Mouse (Mus musculus) midbrain, embryonic 13.5 days (tissue): ENCODE results near the gene Eomes. TPM values are rescaled to one million over a fixed set of nuclear protein-coding genes. Genes with fewer than 3 reads are reported as not detected.

Experiments used
- ATAC-seq: fragments of 200-750 bp; cut with Nextera tagmentation; 2 replicates; pipeline ENCODE4 v1.8.0; 2017; ENCODE audit warnings: mild to moderate bottlenecking, moderate TSS enrichment, moderate library complexity
- H3K27ac ChIP-seq: fragments of 300-500 bp; sonication (generic); 2 replicates; pipeline ENCODE4 v1.5.1; 2015; ENCODE audit warnings: inconsistent platforms, mild to moderate bottlenecking, moderate library complexity
- H3K27me3 ChIP-seq: fragments of 300-500 bp; sonication (generic); 2 replicates; pipeline ENCODE4 v1.6.1; 2015; ENCODE audit warnings: mild to moderate bottlenecking, inconsistent platforms
- H3K36me3 ChIP-seq: fragments of 300-500 bp; sonication (generic); 2 replicates; pipeline ENCODE4 v1.6.1; 2015; ENCODE audit warnings: mild to moderate bottlenecking, inconsistent platforms
- H3K4me1 ChIP-seq: fragments of 300-500 bp; sonication (generic); replicated peaks from 2 replicates; pipeline ENCODE4 v1.6.1; 2015; ENCODE audit warnings: inconsistent platforms
- H3K4me2 ChIP-seq: fragments of 300-500 bp; sonication (generic); replicated peaks from 2 replicates; pipeline ENCODE4 v1.6.1; 2015; ENCODE audit warnings: moderate library complexity, mild to moderate bottlenecking, inconsistent platforms
- H3K4me3 ChIP-seq: fragments of 300-500 bp; sonication (generic); replicated peaks from 2 replicates; pipeline ENCODE4 v1.5.1; 2015; ENCODE audit warnings: mild to moderate bottlenecking, inconsistent platforms
- H3K9ac ChIP-seq: fragments of 300-500 bp; sonication (generic); replicated peaks from 2 replicates; pipeline ENCODE4 v1.6.1; 2015; ENCODE audit warnings: mild to moderate bottlenecking, inconsistent platforms
- H3K9me3 ChIP-seq: fragments of 300-500 bp; sonication (generic); 2 replicates; pipeline ENCODE4 v1.6.1; 2016; ENCODE audit warnings: mild to moderate bottlenecking, inconsistent platforms
- whole genome bisulfite sequencing: fragments of 180-500 bp; shearing (Covaris S2); methylation state at CpG from one replicate; pipeline ENCODE4 v1.1.7; 2015; 5-methylcytosine and 5-hydroxymethylcytosine counted together
- polyA plus RNA-seq: library from polyadenylated mRNA; unstranded; fragments of >200 nt; fragmentation: Nextera tagmentation; extraction: Ambion mirVana; gene quantifications from 2 replicates; pipeline ENCODE4 v1.2.1, GENCODE M21; 2015

Gene Eomes
- polyA plus RNA-seq, 1 experiment from 2014 or later = 2.6 TPM

DNA sequence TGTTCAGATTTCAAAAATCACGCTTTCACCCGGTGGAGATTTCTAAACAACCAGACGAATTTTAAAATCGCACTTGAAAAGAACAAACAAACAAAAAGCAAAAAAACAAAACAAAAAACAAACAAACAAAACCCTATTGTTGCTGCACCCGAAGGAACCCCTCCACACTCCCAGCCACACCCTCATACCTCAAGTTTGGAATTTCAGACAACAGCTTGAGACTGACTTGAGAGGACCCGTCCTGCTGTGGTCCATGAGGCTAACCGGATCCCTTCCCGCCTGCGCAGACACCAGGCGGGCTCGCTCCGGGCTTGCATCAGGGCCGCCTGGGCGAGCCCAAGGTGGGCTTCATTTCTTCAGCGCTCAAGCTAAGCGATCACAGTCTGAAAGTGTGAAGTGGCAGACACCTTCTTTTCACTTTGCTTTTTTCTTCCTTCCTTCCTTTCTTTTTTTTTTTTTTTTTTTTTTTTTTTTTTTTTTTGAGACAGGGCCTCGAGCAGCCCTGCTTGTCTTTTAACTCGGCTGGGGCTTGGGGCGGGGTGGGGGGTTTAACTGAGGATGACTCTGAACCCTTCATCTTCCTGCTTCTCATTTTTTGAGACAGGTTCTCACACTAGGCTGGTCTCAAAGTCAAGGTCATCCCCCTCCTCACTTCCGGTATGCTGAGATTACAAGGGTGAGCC is 11.0 kb downstream of the Eomes start:
- no peaks in the 10 kb centered on the region for H3K36me3 ChIP-seq
- H3K27me3 ChIP-seq = peaks cover 78% of the 10 kb centered on the region
- WGBS = 1% methylated on average over 20 of the region's 20 CpGs
- no peak overlapping the region for H3K9ac ChIP-seq
- H3K4me2 ChIP-seq = peak overlapping the region; percentile 53
- H3K4me1 ChIP-seq = peaks cover 33% of the 10 kb centered on the region
- no peaks in the 10 kb centered on the region for H3K9me3 ChIP-seq
- H3K4me3 ChIP-seq = peak overlapping the region; percentile 27
- ATAC-seq = no peak; the same call in 1 of the 2 replicates
- H3K27ac ChIP-seq = no peak overlapping the region

DNA sequence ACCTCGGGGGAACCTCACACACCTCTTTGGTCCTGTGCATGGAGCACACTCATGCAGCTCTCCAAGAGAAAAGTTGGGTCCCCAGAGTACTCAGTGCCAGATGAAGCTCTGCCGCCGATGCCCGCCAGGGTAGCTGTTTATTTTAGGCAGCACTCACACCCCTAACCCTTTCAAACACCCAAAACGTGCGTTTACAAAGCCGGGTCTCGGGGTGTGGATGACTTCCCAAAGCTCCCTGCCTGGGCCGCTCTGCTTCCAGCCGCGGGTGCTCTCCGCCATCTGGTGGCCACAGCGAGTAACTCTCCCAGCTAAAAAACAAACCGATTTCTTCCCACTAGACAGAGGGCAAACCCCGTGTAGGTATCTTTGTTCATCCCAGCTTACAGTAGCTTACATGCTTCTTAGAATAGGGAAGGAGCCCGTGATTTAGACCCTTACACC is 11.6 kb downstream of the Eomes start:
- peak; percentile 77 for ATAC-seq
- peak overlapping the region; percentile 23 for H3K4me3 ChIP-seq
- H3K4me2 ChIP-seq = peak overlapping the region; percentile 53
- H3K27me3 ChIP-seq = peaks cover 72% of the 10 kb centered on the region
- H3K4me1 ChIP-seq = peaks cover 33% of the 10 kb centered on the region
- H3K27ac ChIP-seq = no peak overlapping the region
- no peaks in the 10 kb centered on the region for H3K36me3 ChIP-seq
- H3K9ac ChIP-seq = 0 out of 2 replicates have a peak overlapping the region, but pooled peaks have one; percentile 40
- no peaks in the 10 kb centered on the region for H3K9me3 ChIP-seq
- under 1% methylated on average over 16 of the region's 16 CpGs for WGBS

- Histone ChIP-seq H3K9ac (no peak overlapping the region), H3K36me3 (no peaks in the 10 kb centered on the region), H3K4me2 (no peak overlapping the region), H3K9me3 (no peaks in the 10 kb centered on the region), H3K4me3 (no peak overlapping the region), H3K27ac (no peak overlapping the region), H3K27me3 (peaks cover 56% of the 10 kb centered on the region), H3K4me1 (peaks cover 33% of the 10 kb centered on the region)
- ATAC-seq = no peak
- WGBS = 88% methylated on average over 4 of the region's 4 CpGs
Measured at GRCm38 (mm10) chr9:118491195-118491594, 13.2 kb downstream of the Eomes start.

DNA sequence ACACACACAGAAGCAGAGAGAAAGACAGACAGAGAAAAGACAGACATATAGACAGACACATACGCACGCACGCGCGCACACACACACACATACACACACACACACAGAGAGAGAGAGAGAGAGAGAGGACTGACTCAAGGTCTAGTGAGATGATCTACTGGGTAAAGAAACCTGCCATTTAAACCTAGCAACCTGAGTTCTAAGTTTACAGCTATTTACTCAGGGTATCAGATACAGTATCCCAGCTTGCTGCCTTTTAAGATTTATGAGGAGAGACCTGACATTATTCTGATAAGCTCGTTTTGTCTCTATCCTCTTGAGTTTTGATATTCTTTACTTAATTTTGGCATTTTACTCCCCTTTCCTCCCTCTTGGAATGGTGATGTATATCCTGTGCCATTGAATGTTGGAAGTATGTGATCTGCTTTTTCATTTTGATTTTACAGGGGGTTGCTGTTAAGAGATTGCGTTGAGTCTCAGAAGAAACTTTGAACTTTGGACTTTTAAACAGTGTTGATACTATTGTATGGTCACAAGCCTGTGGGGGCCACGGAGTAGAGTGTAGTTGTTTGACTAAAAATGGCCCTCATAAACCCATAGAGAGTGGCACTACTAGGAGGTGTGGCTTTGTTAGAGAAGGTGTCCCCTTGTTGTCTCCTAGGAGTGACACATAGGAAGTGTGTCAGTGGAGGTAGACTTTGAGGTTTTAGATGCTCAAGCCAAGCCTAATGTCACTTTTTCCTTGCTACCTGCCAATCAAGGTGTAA is 15.1 kb downstream of the Eomes start:
- Histone ChIP-seq H3K4me3 (no peak overlapping the region), H3K9me3 (no peaks in the 10 kb centered on the region), H3K27ac (no peak overlapping the region), H3K4me2 (no peak overlapping the region), H3K27me3 (peaks cover 37% of the 10 kb centered on the region), H3K4me1 (peaks cover 14% of the 10 kb centered on the region), H3K36me3 (no peaks in the 10 kb centered on the region), H3K9ac (no peak overlapping the region)
- no peak for ATAC-seq
- 92% methylated on average over 8 of the region's 8 CpGs for WGBS

DNA sequence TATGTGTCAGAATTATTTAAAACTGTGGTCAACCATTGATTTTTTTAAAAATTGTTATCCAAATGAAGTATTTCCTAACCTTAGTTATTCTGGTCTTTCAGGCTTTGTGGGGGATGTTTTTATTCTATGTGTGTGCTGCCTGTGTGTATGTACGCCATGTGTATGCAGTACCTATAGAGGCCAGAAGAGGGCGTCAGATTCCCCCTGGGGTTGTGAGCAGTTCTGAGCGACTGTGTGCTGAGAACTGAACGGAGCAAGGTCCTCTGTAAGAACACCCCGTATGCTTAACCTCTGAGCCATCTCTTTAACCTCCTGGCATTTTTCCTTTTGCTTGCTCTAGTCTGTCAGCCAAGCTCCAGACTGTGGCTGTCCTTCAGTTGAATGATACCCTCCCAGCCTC is 16.1 kb downstream of the Eomes start:
- no peak overlapping the region for H3K9ac ChIP-seq
- peaks cover 4% of the 10 kb centered on the region for H3K4me1 ChIP-seq
- no peaks in the 10 kb centered on the region for H3K36me3 ChIP-seq
- H3K27ac ChIP-seq = no peak overlapping the region
- no peak overlapping the region for H3K4me3 ChIP-seq
- no peak overlapping the region for H3K4me2 ChIP-seq
- peaks cover 27% of the 10 kb centered on the region for H3K27me3 ChIP-seq
- no peaks in the 10 kb centered on the region for H3K9me3 ChIP-seq
- no peak for ATAC-seq
- WGBS = 92% methylated on average over 5 of the region's 5 CpGs

DNA sequence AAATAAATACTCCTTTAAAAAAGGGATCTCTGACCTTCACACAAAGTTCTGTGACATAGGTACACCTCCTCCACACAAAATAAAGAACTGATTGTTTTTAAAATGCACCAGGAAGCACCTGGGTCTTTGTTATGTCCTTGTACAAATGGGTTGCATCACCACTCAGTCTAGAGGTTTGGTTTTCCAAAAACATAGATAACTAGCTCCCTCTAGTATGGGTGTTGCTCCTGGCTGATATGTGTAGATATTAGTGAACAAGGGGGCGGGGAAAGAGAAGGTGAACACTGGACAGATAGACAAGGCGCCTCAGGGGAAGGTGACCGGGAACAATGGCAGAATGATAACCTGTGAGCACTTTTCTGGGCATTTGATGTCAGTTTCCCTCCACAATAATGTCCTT is 17.9 kb downstream of the Eomes start:
- Histone ChIP-seq H3K4me2 (no peak overlapping the region), H3K4me3 (no peak overlapping the region), H3K9me3 (no peaks in the 10 kb centered on the region), H3K4me1 (no peaks in the 10 kb centered on the region), H3K9ac (no peak overlapping the region), H3K36me3 (no peaks in the 10 kb centered on the region), H3K27me3 (peaks cover 12% of the 10 kb centered on the region), H3K27ac (no peak overlapping the region)
- 92% methylated on average over 3 of the region's 3 CpGs for WGBS
- ATAC-seq = no peak

GRCm38 (mm10) chr9:118496952-118497351 is 18.9 kb downstream of the Eomes start:
- ATAC-seq = no peak
- 82% methylated on average over 3 of the region's 3 CpGs for WGBS
- no peak overlapping the region for H3K4me2 ChIP-seq

DNA sequence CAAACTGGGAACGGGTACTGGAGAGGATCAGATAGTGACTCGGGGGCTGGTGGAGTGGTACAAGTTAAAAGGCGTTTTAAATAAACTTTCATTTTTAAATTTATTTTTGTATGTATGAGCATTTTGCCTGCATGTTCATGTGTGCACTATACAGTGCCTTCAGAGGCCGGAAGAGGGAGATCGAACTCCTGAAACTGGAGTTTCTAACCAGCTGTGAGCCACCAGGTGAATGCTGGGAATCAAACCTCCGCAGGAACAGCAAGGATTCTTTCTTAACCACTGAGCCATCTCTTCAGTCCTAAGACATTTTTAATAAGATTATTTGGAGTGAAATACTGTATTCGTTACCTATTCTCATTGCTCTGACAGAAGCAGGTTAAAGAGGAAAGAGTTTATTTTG is 20.0 kb downstream of the Eomes start:
- Histone ChIP-seq H3K4me2 (no peak overlapping the region), H3K4me3 (no peak overlapping the region), H3K36me3 (no peaks in the 10 kb centered on the region), H3K4me1 (no peaks in the 10 kb centered on the region), H3K9ac (no peak overlapping the region), H3K9me3 (no peaks in the 10 kb centered on the region), H3K27ac (no peak overlapping the region), H3K27me3 (no peaks in the 10 kb centered on the region)
- no peak for ATAC-seq
- 71% methylated on average over 7 of the region's 7 CpGs for WGBS

More at GRCm38 (mm10) chr9:118496952-118497351, 18.9 kb downstream of the Eomes start:
- H3K27ac ChIP-seq = no peak overlapping the region
- H3K9me3 ChIP-seq = no peaks in the 10 kb centered on the region
- H3K36me3 ChIP-seq = no peaks in the 10 kb centered on the region
- no peaks in the 10 kb centered on the region for H3K4me1 ChIP-seq
- no peak overlapping the region for H3K9ac ChIP-seq
- peaks cover 4% of the 10 kb centered on the region for H3K27me3 ChIP-seq
- H3K4me3 ChIP-seq = no peak overlapping the region

DNA sequence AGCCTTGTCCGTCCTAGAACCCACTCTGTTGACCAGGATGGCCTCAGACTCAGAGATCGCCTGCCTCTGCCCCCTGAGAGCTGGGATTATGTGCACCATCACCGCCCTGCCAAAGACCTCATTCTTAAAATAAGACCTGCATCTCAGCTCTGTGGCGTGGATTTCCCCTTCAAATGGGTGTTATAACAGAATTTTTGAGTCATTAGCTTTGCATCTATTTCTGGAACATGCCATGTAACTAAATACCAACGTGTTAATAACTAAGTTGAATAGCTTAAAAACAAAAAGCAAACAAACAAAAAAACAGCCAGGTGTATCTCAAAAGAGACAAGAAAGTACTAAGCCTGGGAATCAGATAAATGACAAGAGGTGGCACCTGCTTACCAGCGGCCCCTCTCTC is 23.0 kb downstream of the Eomes start:
- H3K27ac ChIP-seq = no peak overlapping the region
- no peak overlapping the region for H3K4me3 ChIP-seq
- no peak overlapping the region for H3K4me2 ChIP-seq
- no peaks in the 10 kb centered on the region; the same call in 1 of the 2 replicates for H3K9me3 ChIP-seq
- no peak overlapping the region for H3K9ac ChIP-seq
- H3K4me1 ChIP-seq = peaks cover 4% of the 10 kb centered on the region; the same call in 1 of the 2 replicates
- no peaks in the 10 kb centered on the region for H3K36me3 ChIP-seq
- H3K27me3 ChIP-seq = no peaks in the 10 kb centered on the region
- ATAC-seq = no peak
- 82% methylated on average over 6 of the region's 6 CpGs for WGBS

DNA sequence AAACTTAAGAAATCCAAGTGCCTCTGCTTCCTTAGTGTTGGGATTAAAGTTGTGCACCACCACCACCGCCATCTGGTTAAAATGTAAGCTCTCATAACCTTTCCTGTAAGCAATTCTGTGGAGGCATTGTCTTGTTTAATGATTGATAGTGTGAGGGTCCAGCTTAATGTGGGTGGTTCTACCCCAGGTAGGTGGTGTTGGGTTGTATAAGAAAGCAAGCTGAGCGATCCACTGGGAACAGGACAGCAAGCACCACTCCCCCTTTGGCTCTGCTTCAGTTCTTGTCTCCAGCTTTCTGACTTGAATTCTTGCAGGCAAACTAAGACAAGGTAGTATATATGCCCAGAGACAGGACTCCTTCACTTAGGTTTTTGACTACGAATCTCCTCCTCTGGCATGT is 26.6 kb downstream of the Eomes start:
- WGBS = 92% methylated on average over 3 of the region's 3 CpGs
- Histone ChIP-seq H3K4me3 (no peak overlapping the region), H3K27ac (no peak overlapping the region), H3K9ac (no peak overlapping the region), H3K27me3 (no peaks in the 10 kb centered on the region), H3K4me2 (no peak overlapping the region), H3K9me3 (no peaks in the 10 kb centered on the region; the same call in 1 of the 2 replicates), H3K36me3 (no peaks in the 10 kb centered on the region), H3K4me1 (peaks cover 30% of the 10 kb centered on the region)
- no peak for ATAC-seq

DNA sequence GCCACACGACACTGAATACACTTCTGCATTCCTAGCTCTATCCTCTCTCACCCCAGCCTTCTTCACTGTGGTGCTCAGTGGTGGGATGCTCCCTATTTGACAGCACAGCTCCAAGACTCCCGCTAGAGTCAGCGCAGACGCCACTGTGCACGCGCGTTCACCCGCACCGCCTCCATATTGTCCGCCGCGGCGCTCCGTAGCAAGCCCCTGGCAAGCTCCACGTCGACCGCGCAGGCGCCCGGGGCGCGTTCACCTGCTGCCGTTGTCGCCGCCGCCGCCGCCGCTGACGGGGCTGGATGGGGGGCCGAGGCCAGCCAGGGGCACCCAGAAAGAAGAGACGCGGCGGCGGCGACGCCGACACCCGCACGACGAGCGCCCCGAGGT is 28.0 kb downstream of the Eomes start, which contains the start of gene Golga4:
TSS of gene Golga4 (plus strand) at position 248 of the 384 bp plus-strand sequence.
- peak; percentile 95 for ATAC-seq

More for the DNA sequence above, 28.0 kb downstream of the Eomes start, which contains the start of gene Golga4:
- Histone ChIP-seq H3K9ac (peak within 1 kb of the TSS; percentile 94), H3K27ac (peak within 1 kb of the TSS; percentile 80), H3K36me3 (peaks cover 5% of the 10 kb centered on the region), H3K4me2 (peak within 1 kb of the TSS; percentile 100), H3K9me3 (no peaks in the 10 kb centered on the region; the same call in 1 of the 2 replicates), H3K4me3 (peak within 1 kb of the TSS; percentile 92), H3K27me3 (no peaks in the 10 kb centered on the region), H3K4me1 (peaks cover 33% of the 10 kb centered on the region)
- under 1% methylated on average over 43 of the region's 43 CpGs for WGBS
